Mouse (Mus musculus) heart, adult 8-10 months (tissue): Measurements from ENCODE around the gene Ccdc78. TPM values are rescaled to one million over a fixed set of nuclear protein-coding genes. Genes with fewer than 3 reads are reported as not detected.
"Not testable (repeated sequence)": the region's sequence is repeated elsewhere in the genome, so short reads cannot be mapped to it uniquely, and the experiment has no call there.

Experiments
- DNase-seq: peaks from one replicate; pipeline ENCODE4 v3.0.0; 2022; ENCODE audit warnings: low spot score
- total RNA-seq, 4 experiments: library from RNA; stranded (reverse); gene quantifications; 2 replicates each; pipeline ENCODE4 v1.2.4; 2022

Ccdc78 gene
- total RNA-seq, result under 1 TPM in 1 of 4 experiments, not detected in 3; 0.38 TPM

GRCm38 (mm10) chr17:25786280-25786679 lies at the start of gene Ccdc78:
Gene Ccdc78, plus strand, starts transcription at chr17:25786580.
- no peak for DNase-seq

- no peak for DNase-seq
Observed at GRCm38 (mm10) chr17:25738861-25739260, 47.5 kb upstream of the Ccdc78 start.

GRCm38 (mm10) chr17:25741471-25741870 lies 44.9 kb upstream of the Ccdc78 start:
- DNase-seq, result not testable (repeated sequence)

GRCm38 (mm10) chr17:25743831-25744230 lies 42.5 kb upstream of the Ccdc78 start:
- DNase-seq, result no peak

GRCm38 (mm10) chr17:25744311-25744710 lies 42.1 kb upstream of the Ccdc78 start:
- no peak for DNase-seq

- no peak for DNase-seq
Observed at GRCm38 (mm10) chr17:25748238-25748637, 38.1 kb upstream of the Ccdc78 start.

- DNase-seq, result no peak
Observed at GRCm38 (mm10) chr17:25749314-25749713, 37.1 kb upstream of the Ccdc78 start.

- no peak for DNase-seq
Observed at GRCm38 (mm10) chr17:25751446-25751845, 34.9 kb upstream of the Ccdc78 start.

GRCm38 (mm10) chr17:25754241-25754640 lies 32.1 kb upstream of the Ccdc78 start, which contains the start of gene Msln:
Gene Msln, minus strand, starts transcription at chr17:25754378.
- no peak for DNase-seq

- no peak for DNase-seq
Observed at GRCm38 (mm10) chr17:25755086-25755485, 31.3 kb upstream of the Ccdc78 start.

- DNase-seq, result no peak
Observed at GRCm38 (mm10) chr17:25755627-25756377, 30.6 kb upstream of the Ccdc78 start.

- DNase-seq, result no peak
Observed at GRCm38 (mm10) chr17:25756378-25757242, 29.8 kb upstream of the Ccdc78 start.

GRCm38 (mm10) chr17:25757691-25758090 lies 28.7 kb upstream of the Ccdc78 start:
- no peak for DNase-seq

GRCm38 (mm10) chr17:25760148-25760547 lies 26.2 kb upstream of the Ccdc78 start:
- DNase-seq, result no peak

- no peak for DNase-seq
Observed at GRCm38 (mm10) chr17:25761561-25761970, 24.8 kb upstream of the Ccdc78 start.

- no peak for DNase-seq
Observed at GRCm38 (mm10) chr17:25762591-25762990, 23.8 kb upstream of the Ccdc78 start.

- DNase-seq, result no peak
Observed at GRCm38 (mm10) chr17:25765886-25766285, 20.5 kb upstream of the Ccdc78 start.

- DNase-seq, result no peak
Observed at GRCm38 (mm10) chr17:25769331-25769730, 17.0 kb upstream of the Ccdc78 start.

GRCm38 (mm10) chr17:25773549-25774120 lies 12.7 kb upstream of the Ccdc78 start, which contains the start of gene Narfl:
Gene Narfl, plus strand, starts transcription at chr17:25773776.
- DNase-seq, result peak; percentile 97

GRCm38 (mm10) chr17:25775318-25776062 lies 10.9 kb upstream of the Ccdc78 start:
- no peak for DNase-seq

GRCm38 (mm10) chr17:25777948-25778347 lies 8.4 kb upstream of the Ccdc78 start:
- no peak for DNase-seq
